Mouse (Mus musculus): ENCODE results near the gene Hsd17b6. TPM values are rescaled to one million over a fixed set of nuclear protein-coding genes. Genes with fewer than 3 reads are reported as not detected.

Gene Hsd17b6
- polyA plus RNA-seq, 1 experiment from 2014 or later: not detected

GRCm38 (mm10) chr10:127996690-127997089 is 10.7 kb downstream of the Hsd17b6 start:
- no peak overlapping the region for H3K27ac ChIP-seq (ENCODE audit: low read depth)
- no peak overlapping the region for H3K4me3 ChIP-seq (ENCODE audit: low read depth, low read length)
- H3K9ac ChIP-seq (ENCODE audit: low read length): no peak overlapping the region
- no peaks in the 10 kb centered on the region for H3K27me3 ChIP-seq (replicated peaks; ENCODE audit: control insufficient read depth, insufficient read depth, low read length)
- 91% methylated on average over 3 of the region's 3 CpGs for WGBS
- H3K4me1 ChIP-seq (replicated peaks; ENCODE audit: control insufficient read depth, insufficient read depth, low read length): no peaks in the 10 kb centered on the region
- DNase-seq (ENCODE audit: low spot score) (no peak), ATAC-seq (replicated peaks; ENCODE audit: low FRiP score, low TSS enrichment, low read depth) (no peak)
- H3K9me3 ChIP-seq (ENCODE audit: control insufficient read depth, low read length): no peaks in the 10 kb centered on the region
- no peaks in the 10 kb centered on the region for H3K36me3 ChIP-seq (ENCODE audit: control insufficient read depth, insufficient read depth, low read length)
- no peak overlapping the region for H3K4me2 ChIP-seq (ENCODE audit: low read length)

- H3K4me1 ChIP-seq (replicated peaks; ENCODE audit: control insufficient read depth, insufficient read depth, low read length): no peaks in the 10 kb centered on the region
- no peak overlapping the region for H3K4me2 ChIP-seq (ENCODE audit: low read length)
- DNase-seq (ENCODE audit: low spot score) (no peak), ATAC-seq (replicated peaks; ENCODE audit: low FRiP score, low TSS enrichment, low read depth) (no peak)
- H3K9me3 ChIP-seq (ENCODE audit: control insufficient read depth, low read length): no peaks in the 10 kb centered on the region
- 71% methylated on average over 8 of the region's 8 CpGs for WGBS
- H3K4me3 ChIP-seq (ENCODE audit: low read depth, low read length): no peak overlapping the region
- no peaks in the 10 kb centered on the region for H3K27me3 ChIP-seq (replicated peaks; ENCODE audit: control insufficient read depth, insufficient read depth, low read length)
- no peak overlapping the region for H3K27ac ChIP-seq (ENCODE audit: low read depth)
- no peaks in the 10 kb centered on the region for H3K36me3 ChIP-seq (ENCODE audit: control insufficient read depth, insufficient read depth, low read length)
- H3K9ac ChIP-seq (ENCODE audit: low read length): no peak overlapping the region
These were observed 21.8 kb downstream of the Hsd17b6 start for GRCm38 (mm10) chr10:127985601-127986000.

GRCm38 (mm10) chr10:127984650-127985049 is 22.8 kb downstream of the Hsd17b6 start:
- no peak for DNase-seq (ENCODE audit: low spot score)
- 86% methylated on average over 5 of the region's 5 CpGs for WGBS
- Histone ChIP-seq H3K4me1 (replicated peaks; ENCODE audit: control insufficient read depth, insufficient read depth, low read length) (no peaks in the 10 kb centered on the region), H3K36me3 (ENCODE audit: control insufficient read depth, insufficient read depth, low read length) (no peaks in the 10 kb centered on the region), H3K27me3 (replicated peaks; ENCODE audit: control insufficient read depth, insufficient read depth, low read length) (no peaks in the 10 kb centered on the region), H3K9me3 (ENCODE audit: control insufficient read depth, low read length) (no peaks in the 10 kb centered on the region), H3K4me2 (ENCODE audit: low read length) (no peak overlapping the region), H3K4me3 (ENCODE audit: low read depth, low read length) (no peak overlapping the region), H3K9ac (ENCODE audit: low read length) (no peak overlapping the region), H3K27ac (ENCODE audit: low read depth) (no peak overlapping the region)
- ATAC-seq (replicated peaks; ENCODE audit: low FRiP score, low TSS enrichment, low read depth): no peak

- no peak overlapping the region for H3K9ac ChIP-seq (ENCODE audit: low read length)
- DNase-seq (ENCODE audit: low spot score): no peak
- 36% methylated on average over 1 of the region's 1 CpGs for WGBS
- H3K27ac ChIP-seq (ENCODE audit: low read depth): no peak overlapping the region
- H3K4me2 ChIP-seq (ENCODE audit: low read length): no peak overlapping the region
- H3K4me1 ChIP-seq (replicated peaks; ENCODE audit: control insufficient read depth, insufficient read depth, low read length): no peaks in the 10 kb centered on the region
- H3K36me3 ChIP-seq (ENCODE audit: control insufficient read depth, insufficient read depth, low read length): no peaks in the 10 kb centered on the region
- H3K4me3 ChIP-seq (ENCODE audit: low read depth, low read length): no peak overlapping the region
- H3K27me3 ChIP-seq (replicated peaks; ENCODE audit: control insufficient read depth, insufficient read depth, low read length): no peaks in the 10 kb centered on the region
- no peaks in the 10 kb centered on the region for H3K9me3 ChIP-seq (ENCODE audit: control insufficient read depth, low read length)
- no peak for ATAC-seq (replicated peaks; ENCODE audit: low FRiP score, low TSS enrichment, low read depth)
These were observed 31.9 kb downstream of the Hsd17b6 start for GRCm38 (mm10) chr10:127975503-127975902.

- Histone ChIP-seq H3K4me1 (replicated peaks; ENCODE audit: control insufficient read depth, insufficient read depth, low read length) (no peaks in the 10 kb centered on the region), H3K9ac (ENCODE audit: low read length) (no peak overlapping the region), H3K4me2 (ENCODE audit: low read length) (no peak overlapping the region), H3K27ac (ENCODE audit: low read depth) (no peak overlapping the region), H3K4me3 (ENCODE audit: low read depth, low read length) (no peak overlapping the region), H3K9me3 (ENCODE audit: control insufficient read depth, low read length) (no peaks in the 10 kb centered on the region), H3K36me3 (ENCODE audit: control insufficient read depth, insufficient read depth, low read length) (no peaks in the 10 kb centered on the region), H3K27me3 (replicated peaks; ENCODE audit: control insufficient read depth, insufficient read depth, low read length) (no peaks in the 10 kb centered on the region)
- DNase-seq (ENCODE audit: low spot score): no peak
- ATAC-seq (replicated peaks; ENCODE audit: low FRiP score, low TSS enrichment, low read depth): no peak
- 78% methylated on average over 3 of the region's 3 CpGs for WGBS
These were observed 33.3 kb downstream of the Hsd17b6 start for GRCm38 (mm10) chr10:127974062-127974461.

GRCm38 (mm10) chr10:127971135-127971534 is 36.3 kb downstream of the Hsd17b6 start:
- Histone ChIP-seq H3K4me3 (ENCODE audit: low read depth, low read length) (no peak overlapping the region), H3K36me3 (ENCODE audit: control insufficient read depth, insufficient read depth, low read length) (no peaks in the 10 kb centered on the region), H3K27ac (ENCODE audit: low read depth) (no peak overlapping the region), H3K9ac (ENCODE audit: low read length) (no peak overlapping the region), H3K27me3 (replicated peaks; ENCODE audit: control insufficient read depth, insufficient read depth, low read length) (no peaks in the 10 kb centered on the region), H3K9me3 (ENCODE audit: control insufficient read depth, low read length) (no peaks in the 10 kb centered on the region), H3K4me1 (replicated peaks; ENCODE audit: control insufficient read depth, insufficient read depth, low read length) (no peaks in the 10 kb centered on the region), H3K4me2 (ENCODE audit: low read length) (no peak overlapping the region)
- no peak for DNase-seq (ENCODE audit: low spot score)
- whole genome bisulfite sequencing: 60% methylated on average over 3 of the region's 3 CpGs
- no peak for ATAC-seq (replicated peaks; ENCODE audit: low FRiP score, low TSS enrichment, low read depth)

GRCm38 (mm10) chr10:127970359-127970831 is 37.0 kb downstream of the Hsd17b6 start:
- H3K4me2 ChIP-seq (ENCODE audit: low read length): no peak overlapping the region
- 45% methylated on average over 3 of the region's 3 CpGs for WGBS
- H3K27ac ChIP-seq (ENCODE audit: low read depth): peak overlapping the region; percentile 9; the same call in 1 of the 2 replicates
- H3K36me3 ChIP-seq (ENCODE audit: control insufficient read depth, insufficient read depth, low read length): no peaks in the 10 kb centered on the region
- no peaks in the 10 kb centered on the region for H3K4me1 ChIP-seq (replicated peaks; ENCODE audit: control insufficient read depth, insufficient read depth, low read length)
- no peaks in the 10 kb centered on the region for H3K27me3 ChIP-seq (replicated peaks; ENCODE audit: control insufficient read depth, insufficient read depth, low read length)
- 0 out of 2 replicates have a peak, but pooled peaks have one; percentile 23 for ATAC-seq (replicated peaks; ENCODE audit: low FRiP score, low TSS enrichment, low read depth)
- no peak overlapping the region for H3K4me3 ChIP-seq (ENCODE audit: low read depth, low read length)
- no peaks in the 10 kb centered on the region for H3K9me3 ChIP-seq (ENCODE audit: control insufficient read depth, low read length)
- no peak overlapping the region for H3K9ac ChIP-seq (ENCODE audit: low read length)
- DNase-seq (ENCODE audit: low spot score): no peak

GRCm38 (mm10) chr10:127969820-127970219 is 37.6 kb downstream of the Hsd17b6 start:
- ATAC-seq (replicated peaks; ENCODE audit: low FRiP score, low TSS enrichment, low read depth): peak; percentile 64; the same call in 1 of the 2 replicates
- H3K27me3 ChIP-seq (replicated peaks; ENCODE audit: control insufficient read depth, insufficient read depth, low read length): no peaks in the 10 kb centered on the region
- H3K4me3 ChIP-seq (ENCODE audit: low read depth, low read length): no peak overlapping the region
- H3K36me3 ChIP-seq (ENCODE audit: control insufficient read depth, insufficient read depth, low read length): no peaks in the 10 kb centered on the region
- H3K4me2 ChIP-seq (ENCODE audit: low read length): no peak overlapping the region
- DNase-seq (ENCODE audit: low spot score): no peak
- no peaks in the 10 kb centered on the region for H3K9me3 ChIP-seq (ENCODE audit: control insufficient read depth, low read length)
- WGBS: 58% methylated on average over 4 of the region's 4 CpGs
- H3K9ac ChIP-seq (ENCODE audit: low read length): no peak overlapping the region
- no peaks in the 10 kb centered on the region for H3K4me1 ChIP-seq (replicated peaks; ENCODE audit: control insufficient read depth, insufficient read depth, low read length)
- 0 out of 2 replicates have a peak overlapping the region, but pooled peaks have one; percentile 9 for H3K27ac ChIP-seq (ENCODE audit: low read depth)

GRCm38 (mm10) chr10:127966506-127966905 is 40.9 kb downstream of the Hsd17b6 start:
- H3K36me3 ChIP-seq (ENCODE audit: control insufficient read depth, insufficient read depth, low read length): no peaks in the 10 kb centered on the region
- 92% methylated on average over 6 of the region's 6 CpGs for WGBS
- no peaks in the 10 kb centered on the region for H3K4me1 ChIP-seq (replicated peaks; ENCODE audit: control insufficient read depth, insufficient read depth, low read length)
- H3K27ac ChIP-seq (ENCODE audit: low read depth): no peak overlapping the region
- ATAC-seq (replicated peaks; ENCODE audit: low FRiP score, low TSS enrichment, low read depth): no peak
- H3K27me3 ChIP-seq (replicated peaks; ENCODE audit: control insufficient read depth, insufficient read depth, low read length): no peaks in the 10 kb centered on the region
- no peak for DNase-seq (ENCODE audit: low spot score)
- no peaks in the 10 kb centered on the region for H3K9me3 ChIP-seq (ENCODE audit: control insufficient read depth, low read length)
- no peak overlapping the region for H3K4me3 ChIP-seq (ENCODE audit: low read depth, low read length)
- H3K4me2 ChIP-seq (ENCODE audit: low read length): no peak overlapping the region
- no peak overlapping the region for H3K9ac ChIP-seq (ENCODE audit: low read length)
